In genomic region chr11:75854327-75854726, GRCm38 (mm10) we compare ENCODE assay signal across 23 mouse cellular contexts. TPM values are rescaled to one million over a fixed set of nuclear protein-coding genes. Genes with fewer than 3 reads are reported as not detected.
DNase-seq lines count a peak whose midpoint lies in the region; ATAC-seq lines count a peak whose summit lies in the region.
"Had no signal": no experiment of that assay in that cellular context is flagged by ENCODE, and none has a peak within 500 bp of the region (broad histone marks: within the 10 kb centered on the region; RNA-seq: fewer than 3 reads in every experiment).

No protein-coding gene starts in this region.

- no peaks in the 10 kb centered on the region for H3K9me3 ChIP-seq in hindbrain, embryonic 10.5 days
- no peaks in the 10 kb centered on the region for H3K9me3 ChIP-seq in hindbrain, embryonic 11.5 days (ENCODE audit: control insufficient read depth, low read length)
- no peaks in the 10 kb centered on the region for H3K9me3 ChIP-seq in embryonic facial prominence, embryonic 10.5 days
- H3K9me3 ChIP-seq in limb, embryonic 10.5 days (replicated peaks): no peaks in the 10 kb centered on the region
- H3K9me3 ChIP-seq: embryonic facial prominence, embryonic 12.5 days; forebrain, embryonic 13.5 days; forebrain, embryonic 15.5 days; G1E had no signal

- no peak for ATAC-seq in hindbrain, embryonic 11.5 days (ENCODE audit: low FRiP score)
- ATAC-seq: activated CD4-positive, CD25-positive, alpha-beta regulatory T cell, adult 4 months; CD4-positive, CD25-positive, alpha-beta regulatory T cell, adult 4 months; forebrain, embryonic 13.5 days; forebrain, embryonic 15.5 days; forebrain, postnatal 0 days; Patski had no signal

- no peak overlapping the region for H3K4me3 ChIP-seq in hindbrain, embryonic 10.5 days
- H3K4me3 ChIP-seq in hindbrain, embryonic 11.5 days (ENCODE audit: low read depth, low read length): no peak overlapping the region
- H3K4me3 ChIP-seq in embryonic facial prominence, embryonic 10.5 days: no peak overlapping the region
- H3K4me3 ChIP-seq in limb, embryonic 10.5 days: no peak overlapping the region
- H3K4me3 ChIP-seq: embryonic facial prominence, embryonic 12.5 days; forebrain, embryonic 13.5 days; forebrain, embryonic 15.5 days had no signal

- 0 out of 2 replicates have a peak, but pooled peaks cover 5% of the 10 kb centered on the region for H3K27me3 ChIP-seq in hindbrain, embryonic 10.5 days (ENCODE audit: insufficient read depth, poor library complexity, severe bottlenecking)
- no peaks in the 10 kb centered on the region for H3K27me3 ChIP-seq in hindbrain, embryonic 11.5 days (ENCODE audit: control insufficient read depth, insufficient read depth, low read length)
- peaks cover 6% of the 10 kb centered on the region; the same call in 1 of the 2 replicates for H3K27me3 ChIP-seq in embryonic facial prominence, embryonic 10.5 days (replicated peaks; ENCODE audit: low read depth, poor library complexity, severe bottlenecking)
- no peaks in the 10 kb centered on the region for H3K27me3 ChIP-seq in limb, embryonic 10.5 days (ENCODE audit: low read depth, poor library complexity, severe bottlenecking)
- H3K27me3 ChIP-seq: embryonic facial prominence, embryonic 12.5 days; forebrain, embryonic 13.5 days; forebrain, embryonic 15.5 days; Patski had no signal

- no peaks in the 10 kb centered on the region for H3K36me3 ChIP-seq in hindbrain, embryonic 10.5 days
- no peaks in the 10 kb centered on the region for H3K36me3 ChIP-seq in hindbrain, embryonic 11.5 days (ENCODE audit: control insufficient read depth, insufficient read depth, low read length)
- H3K36me3 ChIP-seq in embryonic facial prominence, embryonic 10.5 days (replicated peaks): no peaks in the 10 kb centered on the region
- no peaks in the 10 kb centered on the region for H3K36me3 ChIP-seq in limb, embryonic 10.5 days
- H3K36me3 ChIP-seq: embryonic facial prominence, embryonic 12.5 days; forebrain, embryonic 15.5 days; G1E had no signal

- H3K27ac ChIP-seq in hindbrain, embryonic 10.5 days: peak overlapping the region; percentile 29; the same call in 1 of the 2 replicates
- no peak overlapping the region for H3K27ac ChIP-seq in hindbrain, embryonic 11.5 days (ENCODE audit: low read depth, low read length)
- H3K27ac ChIP-seq in embryonic facial prominence, embryonic 10.5 days (replicated peaks): peak overlapping the region; percentile 3; the same call in 1 of the 2 replicates
- H3K27ac ChIP-seq in limb, embryonic 10.5 days: peak overlapping the region; percentile 46; the same call in 1 of the 2 replicates
- H3K27ac ChIP-seq: embryonic facial prominence, embryonic 12.5 days; forebrain, embryonic 13.5 days; forebrain, embryonic 15.5 days had no signal

- WGBS in hindbrain, embryonic 10.5 days: 86% methylated on average over 7 of the region's 7 CpGs
- 91% methylated on average over 7 of the region's 7 CpGs for WGBS in hindbrain, embryonic 11.5 days
- WGBS in embryonic facial prominence, embryonic 10.5 days: 85% methylated on average over 7 of the region's 7 CpGs
- 87% methylated on average over 7 of the region's 7 CpGs for WGBS in limb, embryonic 10.5 days

- DNase-seq in hindbrain, embryonic 10.5 days (ENCODE audit: low spot score): no peak
- no peak for DNase-seq in hindbrain, embryonic 11.5 days (ENCODE audit: low spot score)
- DNase-seq in embryonic facial prominence, embryonic 10.5 days (ENCODE audit: low spot score): no peak
- no peak for DNase-seq in limb, embryonic 10.5 days (ENCODE audit: low spot score)
- DNase-seq in adipocyte (ENCODE audit: low spot score): no peak
- no peak for DNase-seq in cerebellum, postnatal 36 days
- DNase-seq: adrenal gland, adult 2 months; adrenal gland, postnatal 10 days; adrenal gland, postnatal 25 days; B cell, adult 2 months; cerebellum, adult 11-12 months; cerebellum, adult 2 months; cerebellum, adult 9-10 months; cerebellum, postnatal 25 days; embryo, embryonic 11 days; forebrain, postnatal 0 days had no signal

- H3K9ac ChIP-seq in hindbrain, embryonic 11.5 days (ENCODE audit: low read depth, low read length): no peak overlapping the region
- H3K9ac ChIP-seq: embryonic facial prominence, embryonic 12.5 days; forebrain, embryonic 13.5 days; forebrain, embryonic 15.5 days; forebrain, postnatal 0 days had no signal

- H3K4me2 ChIP-seq in hindbrain, embryonic 11.5 days (replicated peaks; ENCODE audit: low read depth, low read length): no peak overlapping the region
- H3K4me2 ChIP-seq: embryonic facial prominence, embryonic 12.5 days; forebrain, embryonic 13.5 days; forebrain, embryonic 15.5 days had no signal

- peaks cover 39% of the 10 kb centered on the region for H3K4me1 ChIP-seq in hindbrain, embryonic 10.5 days (replicated peaks)
- no peaks in the 10 kb centered on the region for H3K4me1 ChIP-seq in hindbrain, embryonic 11.5 days (replicated peaks; ENCODE audit: control insufficient read depth, insufficient read depth, low read length)
- peaks cover 26% of the 10 kb centered on the region for H3K4me1 ChIP-seq in embryonic facial prominence, embryonic 10.5 days
- no peaks in the 10 kb centered on the region; the same call in 1 of the 2 replicates for H3K4me1 ChIP-seq in limb, embryonic 10.5 days
- H3K4me1 ChIP-seq: embryonic facial prominence, embryonic 12.5 days had no signal

RNA-seq across cellular contexts. Expression of gene Doc2b, which starts 58.5 kb away (rescaled TPM):
- polyA plus RNA-seq in hindbrain, embryonic 10.5 days (2016; fragmentation: Nextera tagmentation; extraction: Ambion mirVana): 0.39 and 0.45 TPM in 2 replicates
- 0.24 and 0.62 TPM in 2 replicates for polyA plus RNA-seq in hindbrain, embryonic 11.5 days (2014; fragmentation: Nextera tagmentation; extraction: Ambion mirVana)
- polyA plus RNA-seq in embryonic facial prominence, embryonic 10.5 days (2016; fragmentation: Nextera tagmentation; extraction: Ambion mirVana): 0.22 and 0.28 TPM in 2 replicates
- 0.06 and 0.20 TPM in 2 replicates for polyA plus RNA-seq in limb, embryonic 10.5 days (2016; fragmentation: Nextera tagmentation; extraction: Ambion mirVana)
- polyA plus RNA-seq: activated CD4-positive, CD25-positive, alpha-beta regulatory T cell, adult 4 months; CD4-positive, CD25-positive, alpha-beta regulatory T cell, adult 4 months; G1E had no signal
